Mouse (Mus musculus) G1E (cell line): Measurements from ENCODE around the gene Alox12b.

Experiments used
- CTCF ChIP-seq: IDR thresholded peaks from 2 replicates; pipeline ENCODE4 v1.5.1; 2012; ENCODE audit warnings: low read depth, low read length, inconsistent platforms, mixed read lengths
- GATA1 ChIP-seq: IDR thresholded peaks from 2 replicates; pipeline ENCODE4 v1.6.1; 2012; ENCODE audit warnings: borderline replicate concordance, low read length, inconsistent platforms, mixed read lengths

- TF ChIP-seq CTCF (no peak), GATA1 (no peak)
Observed at GRCm38 (mm10) chr11:69133566-69133922, 23.2 kb upstream of the Alox12b start.
